Mouse (Mus musculus): ENCODE measurements at regions not wholly inside any gene's neighbourhood (a gene's known extent, or its start where the extent isn't known, plus 50 kb on each side); places are given as distances from the start of the nearest gene placed in this dataset.

GRCm38 (mm10) chr13:107546181-107546900 lies 497.9 kb upstream of the Smim15 start:
- H3K27me3 ChIP-seq = no peaks in the 10 kb centered on the region
- ATAC-seq (ENCODE audit: insufficient number of reproducible peaks, low FRiP score, low TSS enrichment, low read depth) = no peak
- no peak overlapping the region for H3K9ac ChIP-seq
- WGBS = 69% methylated on average over 10 of the region's 10 CpGs
- H3K4me3 ChIP-seq = no peak overlapping the region
- H3K27ac ChIP-seq = no peak overlapping the region
- no peaks in the 10 kb centered on the region for H3K4me1 ChIP-seq
- no peaks in the 10 kb centered on the region for H3K9me3 ChIP-seq
- H3K36me3 ChIP-seq = no peaks in the 10 kb centered on the region
- H3K4me2 ChIP-seq = no peak overlapping the region

- no peak for ATAC-seq (ENCODE audit: insufficient number of reproducible peaks, low FRiP score, low TSS enrichment, low read depth)
- Histone ChIP-seq H3K9me3 (no peaks in the 10 kb centered on the region), H3K36me3 (no peaks in the 10 kb centered on the region), H3K9ac (no peak overlapping the region), H3K4me2 (no peak overlapping the region), H3K27ac (no peak overlapping the region), H3K4me1 (no peaks in the 10 kb centered on the region), H3K4me3 (no peak overlapping the region), H3K27me3 (no peaks in the 10 kb centered on the region)
- WGBS = 39% methylated on average over 2 of the region's 2 CpGs
These were observed 502.7 kb upstream of the Smim15 start for GRCm38 (mm10) chr13:107541635-107541955.

DNA sequence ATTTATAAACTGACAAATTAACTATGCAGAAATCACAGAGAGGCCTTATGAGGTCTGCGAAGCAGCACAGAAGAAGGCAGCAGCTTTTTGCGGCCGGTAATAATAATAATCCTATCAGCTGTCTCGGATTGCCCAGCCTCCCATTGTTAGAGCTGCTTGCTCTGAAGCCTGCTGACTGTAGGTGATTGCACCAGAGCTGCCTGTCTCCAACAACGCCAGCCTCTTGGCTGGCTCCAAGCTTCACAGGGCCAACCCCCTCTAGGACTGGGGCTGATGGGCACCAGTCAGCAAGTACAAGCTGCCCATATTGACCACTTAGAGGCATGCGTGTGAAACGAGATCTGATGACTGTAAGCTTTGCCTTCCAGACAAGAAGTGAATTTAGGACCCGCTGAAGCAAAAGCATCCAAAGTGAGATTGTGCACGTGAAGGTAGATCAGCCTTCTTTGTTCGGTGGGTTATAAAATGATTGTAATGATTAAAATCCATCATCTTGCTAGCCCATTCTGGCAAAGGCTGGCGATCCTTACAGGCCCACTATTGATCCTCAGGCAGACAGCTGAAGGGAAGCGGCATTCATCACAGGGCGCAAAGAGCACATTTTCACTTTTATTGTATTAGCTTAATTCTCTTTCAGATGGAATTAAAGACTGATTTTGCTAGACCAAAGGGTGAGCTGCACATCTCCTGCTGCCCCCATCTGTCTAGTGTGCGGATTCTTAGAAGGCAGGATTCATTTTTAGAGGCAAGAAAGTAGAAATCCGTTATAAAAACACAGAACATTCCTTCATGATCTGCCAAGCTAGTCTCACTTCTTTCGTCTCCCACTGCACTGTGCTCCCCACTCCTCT lies 503.2 kb upstream of the Smim15 start:
- no peak for ATAC-seq (ENCODE audit: insufficient number of reproducible peaks, low FRiP score, low TSS enrichment, low read depth)
- no peak overlapping the region for H3K9ac ChIP-seq

GRCm38 (mm10) chr13:107540305-107540704 lies 503.9 kb upstream of the Smim15 start:
- no peak overlapping the region for H3K9ac ChIP-seq
- WGBS = 87% methylated on average over 7 of the region's 7 CpGs
- no peaks in the 10 kb centered on the region for H3K9me3 ChIP-seq
- no peaks in the 10 kb centered on the region for H3K27me3 ChIP-seq
- H3K4me3 ChIP-seq = no peak overlapping the region
- no peaks in the 10 kb centered on the region for H3K4me1 ChIP-seq
- no peak for ATAC-seq (ENCODE audit: insufficient number of reproducible peaks, low FRiP score, low TSS enrichment, low read depth)
- no peaks in the 10 kb centered on the region for H3K36me3 ChIP-seq
- no peak overlapping the region for H3K27ac ChIP-seq
- no peak overlapping the region for H3K4me2 ChIP-seq

More for the DNA sequence above, 503.2 kb upstream of the Smim15 start:
- Histone ChIP-seq H3K4me3 (no peak overlapping the region), H3K4me2 (no peak overlapping the region), H3K27me3 (no peaks in the 10 kb centered on the region), H3K36me3 (no peaks in the 10 kb centered on the region), H3K4me1 (no peaks in the 10 kb centered on the region), H3K9me3 (no peaks in the 10 kb centered on the region), H3K27ac (no peak overlapping the region)
- 73% methylated on average over 16 of the region's 16 CpGs for WGBS

DNA sequence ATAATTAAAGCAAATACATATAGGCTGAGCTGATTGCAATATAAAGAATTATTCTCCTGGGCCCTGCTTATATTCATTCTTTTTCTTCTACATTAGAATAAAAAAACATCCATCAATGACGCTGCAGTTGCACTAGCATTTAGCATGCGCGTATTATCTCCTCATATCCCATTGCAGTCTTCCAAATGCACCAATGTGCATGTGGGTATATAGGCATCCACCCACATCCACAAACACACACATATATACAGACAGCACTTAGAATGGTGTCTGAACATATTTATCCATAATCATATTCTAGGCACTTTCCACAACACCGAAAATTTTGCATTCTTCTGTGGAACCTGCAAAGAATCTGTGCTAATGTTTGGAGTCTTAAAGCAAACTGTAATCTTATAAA lies 504.4 kb upstream of the Smim15 start:
- Histone ChIP-seq H3K4me1 (no peaks in the 10 kb centered on the region), H3K9me3 (no peaks in the 10 kb centered on the region), H3K4me3 (no peak overlapping the region), H3K27ac (no peak overlapping the region), H3K36me3 (no peaks in the 10 kb centered on the region), H3K27me3 (no peaks in the 10 kb centered on the region), H3K9ac (no peak overlapping the region), H3K4me2 (no peak overlapping the region)
- 94% methylated on average over 4 of the region's 4 CpGs for WGBS
- no peak for ATAC-seq (ENCODE audit: insufficient number of reproducible peaks, low FRiP score, low TSS enrichment, low read depth)

DNA sequence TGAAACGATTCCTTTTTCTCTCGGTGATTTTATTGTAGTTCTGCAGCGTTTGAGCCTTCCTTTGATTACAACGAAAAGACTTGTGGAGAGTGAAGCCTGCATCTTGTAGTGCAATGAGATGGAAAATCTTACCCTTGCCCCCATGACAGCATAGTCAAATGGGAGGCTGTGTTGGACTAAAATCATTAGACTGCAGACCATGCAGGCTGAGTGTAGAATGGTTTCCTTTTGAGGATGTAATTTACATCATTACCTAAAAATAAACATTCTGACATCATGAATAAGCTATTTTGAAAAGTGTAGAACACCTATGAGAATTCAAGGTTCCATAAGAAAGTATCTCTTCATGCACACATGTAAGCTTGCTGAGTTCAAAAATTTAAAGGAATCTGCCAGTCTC lies 504.9 kb upstream of the Smim15 start:
- Histone ChIP-seq H3K27me3 (no peaks in the 10 kb centered on the region), H3K9me3 (no peaks in the 10 kb centered on the region), H3K9ac (no peak overlapping the region), H3K36me3 (no peaks in the 10 kb centered on the region), H3K4me2 (no peak overlapping the region), H3K4me3 (no peak overlapping the region), H3K27ac (no peak overlapping the region), H3K4me1 (no peaks in the 10 kb centered on the region)
- no peak for ATAC-seq (ENCODE audit: insufficient number of reproducible peaks, low FRiP score, low TSS enrichment, low read depth)
- 74% methylated on average over 4 of the region's 4 CpGs for WGBS

- no peaks in the 10 kb centered on the region for H3K27me3 ChIP-seq
- no peak overlapping the region for H3K4me3 ChIP-seq
These were observed 509.0 kb upstream of the Smim15 start for GRCm38 (mm10) chr13:107535213-107535612.

DNA sequence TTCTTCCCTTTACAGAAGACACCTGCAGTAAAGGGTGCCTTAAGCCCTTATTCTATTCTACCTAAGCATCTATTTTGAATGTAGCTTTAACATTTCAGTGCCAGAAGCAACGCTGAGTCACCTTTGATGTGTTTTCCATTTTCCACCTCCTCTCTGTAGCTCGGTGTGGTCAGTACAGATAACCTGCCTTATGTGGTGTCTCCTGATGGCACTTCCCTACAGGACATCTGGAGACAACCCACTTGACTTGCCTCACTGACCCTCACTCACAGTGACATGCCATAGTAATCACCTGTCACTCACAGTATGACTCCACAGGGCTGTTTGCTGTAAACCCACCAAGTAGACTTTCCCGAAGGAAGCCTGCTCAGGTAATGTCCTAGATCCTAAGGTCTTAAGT lies 510.9 kb upstream of the Smim15 start:
- H3K9me3 ChIP-seq = no peaks in the 10 kb centered on the region
- WGBS = 85% methylated on average over 3 of the region's 3 CpGs
- no peak overlapping the region for H3K27ac ChIP-seq
- ATAC-seq (ENCODE audit: insufficient number of reproducible peaks, low FRiP score, low TSS enrichment, low read depth) = no peak
- no peaks in the 10 kb centered on the region for H3K27me3 ChIP-seq
- H3K4me1 ChIP-seq = no peaks in the 10 kb centered on the region
- no peak overlapping the region for H3K4me3 ChIP-seq
- H3K4me2 ChIP-seq = no peak overlapping the region
- H3K36me3 ChIP-seq = no peaks in the 10 kb centered on the region
- no peak overlapping the region for H3K9ac ChIP-seq

More at GRCm38 (mm10) chr13:107535213-107535612, 509.0 kb upstream of the Smim15 start:
- H3K4me1 ChIP-seq = no peaks in the 10 kb centered on the region
- no peaks in the 10 kb centered on the region for H3K9me3 ChIP-seq
- no peak overlapping the region for H3K27ac ChIP-seq
- no peak overlapping the region for H3K4me2 ChIP-seq
- no peak overlapping the region for H3K9ac ChIP-seq
- H3K36me3 ChIP-seq = no peaks in the 10 kb centered on the region
- 66% methylated on average over 5 of the region's 5 CpGs for WGBS
- no peak for ATAC-seq (ENCODE audit: insufficient number of reproducible peaks, low FRiP score, low TSS enrichment, low read depth)

- ATAC-seq (ENCODE audit: insufficient number of reproducible peaks, low FRiP score, low TSS enrichment, low read depth) = no peak
- Histone ChIP-seq H3K27ac (no peak overlapping the region), H3K4me2 (no peak overlapping the region), H3K9ac (no peak overlapping the region), H3K9me3 (no peaks in the 10 kb centered on the region), H3K27me3 (no peaks in the 10 kb centered on the region), H3K4me1 (no peaks in the 10 kb centered on the region), H3K36me3 (no peaks in the 10 kb centered on the region), H3K4me3 (no peak overlapping the region)
- 46% methylated on average over 10 of the region's 10 CpGs for WGBS
These were observed 509.6 kb upstream of the Kif2a start for GRCm38 (mm10) chr13:107531528-107531927.

DNA sequence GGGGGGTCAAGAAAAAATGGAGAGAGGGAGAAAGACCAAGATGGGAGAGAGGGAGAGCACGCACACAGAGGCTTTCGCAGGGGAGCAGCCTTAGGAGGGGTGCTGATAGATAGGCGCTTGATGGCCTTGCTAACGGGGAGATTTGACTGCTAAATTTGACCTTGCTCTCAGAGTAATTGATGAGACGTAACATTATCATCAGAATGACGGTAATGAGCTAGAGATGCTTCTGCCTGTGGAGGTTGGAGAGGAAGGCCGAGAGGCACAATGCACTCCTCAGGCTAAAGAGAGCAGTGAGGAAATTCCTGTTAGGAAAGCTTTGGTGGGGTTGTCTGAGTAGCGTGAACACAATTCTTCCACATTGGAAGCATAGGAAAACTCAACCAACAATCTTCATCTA lies 509.1 kb upstream of the Kif2a start:
- H3K4me1 ChIP-seq = no peaks in the 10 kb centered on the region
- no peaks in the 10 kb centered on the region for H3K9me3 ChIP-seq
- no peak overlapping the region for H3K9ac ChIP-seq
- no peak overlapping the region for H3K4me2 ChIP-seq
- H3K4me3 ChIP-seq = no peak overlapping the region
- no peak overlapping the region for H3K27ac ChIP-seq
- H3K36me3 ChIP-seq = no peaks in the 10 kb centered on the region
- WGBS = 49% methylated on average over 8 of the region's 8 CpGs
- ATAC-seq (ENCODE audit: insufficient number of reproducible peaks, low FRiP score, low TSS enrichment, low read depth) = no peak
- no peaks in the 10 kb centered on the region for H3K27me3 ChIP-seq

DNA sequence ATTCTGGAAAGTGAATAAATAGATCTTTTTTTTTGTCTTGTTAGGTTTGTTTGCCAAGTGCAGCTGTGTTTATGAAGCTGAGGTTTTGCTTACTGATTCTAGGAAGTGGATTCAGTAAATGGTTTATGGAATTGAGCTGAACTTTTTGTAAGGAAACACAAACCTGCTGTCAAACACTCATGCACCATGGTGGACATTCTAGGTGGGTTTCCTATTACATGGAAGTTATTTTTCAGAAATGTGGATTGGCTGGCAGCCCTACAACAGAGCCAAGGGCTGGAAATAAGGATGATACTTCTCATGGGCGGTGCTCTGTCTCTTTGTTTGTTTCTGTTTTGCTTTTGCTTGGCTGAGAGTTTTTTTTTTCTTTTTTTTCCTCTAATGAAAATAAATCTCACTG lies 508.5 kb upstream of the Kif2a start:
- no peak overlapping the region for H3K27ac ChIP-seq
- H3K27me3 ChIP-seq = no peaks in the 10 kb centered on the region
- H3K9me3 ChIP-seq = no peaks in the 10 kb centered on the region
- 72% methylated on average over 1 of the region's 1 CpGs for WGBS
- no peaks in the 10 kb centered on the region for H3K4me1 ChIP-seq
- H3K9ac ChIP-seq = no peak overlapping the region
- no peaks in the 10 kb centered on the region for H3K36me3 ChIP-seq
- ATAC-seq (ENCODE audit: insufficient number of reproducible peaks, low FRiP score, low TSS enrichment, low read depth) = no peak
- no peak overlapping the region for H3K4me3 ChIP-seq
- H3K4me2 ChIP-seq = no peak overlapping the region

GRCm38 (mm10) chr13:107528724-107529456 lies 507.0 kb upstream of the Kif2a start:
- Histone ChIP-seq H3K27me3 (no peaks in the 10 kb centered on the region), H3K4me2 (no peak overlapping the region), H3K27ac (no peak overlapping the region), H3K9ac (no peak overlapping the region), H3K36me3 (no peaks in the 10 kb centered on the region), H3K4me3 (no peak overlapping the region), H3K9me3 (no peaks in the 10 kb centered on the region), H3K4me1 (no peaks in the 10 kb centered on the region)
- ATAC-seq (ENCODE audit: insufficient number of reproducible peaks, low FRiP score, low TSS enrichment, low read depth) = no peak
- 77% methylated on average over 15 of the region's 15 CpGs for WGBS

Data from limb, embryonic 15.5 days (tissue).